Mouse (Mus musculus): ENCODE measurements at regions not wholly inside any gene's neighbourhood (a gene's known extent, or its start where the extent isn't known, plus 50 kb on each side); places are given as distances from the start of the nearest gene placed in this dataset.

- TF ChIP-seq POLR2A (IDR thresholded peaks at IDR 0.05; ENCODE audit: borderline replicate concordance, control insufficient read depth, low read depth, low read length) (no peak), CTCF (IDR thresholded peaks at IDR 0.05; ENCODE audit: control insufficient read depth, insufficient read depth, low read length) (no peak)
Observed at GRCm38 (mm10) chr8:53958548-53958947, 118.9 kb upstream of the Vegfc start.

All from bone marrow, adult 2 months (tissue).